Mouse (Mus musculus) forebrain, embryonic 13.5 days (tissue): ENCODE results near the gene Col28a1. TPM values are rescaled to one million over a fixed set of nuclear protein-coding genes. Genes with fewer than 3 reads are reported as not detected.

Experiments used
- ATAC-seq: fragments of 200-750 bp; cut with Nextera tagmentation; 2 replicates; pipeline ENCODE4 v1.8.0; 2017
- H3K27ac ChIP-seq: fragments of 300-500 bp; sonication (generic); 2 replicates; pipeline ENCODE4 v1.5.1; 2015; ENCODE audit warnings: inconsistent platforms, mild to moderate bottlenecking, moderate library complexity
- H3K27me3 ChIP-seq: fragments of 300-500 bp; sonication (generic); 2 replicates; pipeline ENCODE4 v1.6.1; 2015; ENCODE audit warnings: mild to moderate bottlenecking, inconsistent platforms
- H3K36me3 ChIP-seq: fragments of 300-500 bp; sonication (generic); 2 replicates; pipeline ENCODE4 v1.6.1; 2015; ENCODE audit warnings: mild to moderate bottlenecking, inconsistent platforms; ENCODE audit not compliant: poor library complexity, severe bottlenecking
- H3K4me1 ChIP-seq: fragments of 300-500 bp; sonication (generic); 2 replicates; pipeline ENCODE4 v1.6.1; 2015; ENCODE audit warnings: inconsistent platforms
- H3K4me2 ChIP-seq: fragments of 300-500 bp; sonication (generic); 2 replicates; pipeline ENCODE4 v1.6.1; 2015; ENCODE audit warnings: inconsistent platforms, mild to moderate bottlenecking, moderate library complexity
- H3K4me3 ChIP-seq: fragments of 300-500 bp; sonication (generic); 2 replicates; pipeline ENCODE4 v1.5.1; 2015; ENCODE audit warnings: mild to moderate bottlenecking, inconsistent platforms
- H3K9ac ChIP-seq: fragments of 300-500 bp; sonication (generic); 2 replicates; pipeline ENCODE4 v1.6.1; 2015; ENCODE audit warnings: mild to moderate bottlenecking, inconsistent platforms
- H3K9me3 ChIP-seq: fragments of 300-500 bp; sonication (generic); replicated peaks from 2 replicates; pipeline ENCODE4 v1.6.1; 2016; ENCODE audit warnings: inconsistent platforms
- WGBS: fragments of 180-500 bp; shearing (Covaris S2); methylation state at CpG from one replicate; pipeline ENCODE4 v1.1.7; 2015; 5-methylcytosine and 5-hydroxymethylcytosine counted together
- polyA plus RNA-seq: library from polyadenylated mRNA; unstranded; fragments of >200 nt; fragmentation: Nextera tagmentation; extraction: Ambion mirVana; gene quantifications from 2 replicates; pipeline ENCODE4 v1.2.1, GENCODE M21; 2015

The Col28a1 gene
- polyA plus RNA-seq, 1 experiment from 2014 or later = 0.22 TPM

- H3K36me3 ChIP-seq = no peaks in the 10 kb centered on the region
- no peaks in the 10 kb centered on the region for H3K27me3 ChIP-seq
- 0 out of 2 replicates have a peak, but pooled peaks cover 3% of the 10 kb centered on the region for H3K4me1 ChIP-seq
- H3K9me3 ChIP-seq = no peaks in the 10 kb centered on the region
- H3K27ac ChIP-seq = no peak overlapping the region
- H3K4me3 ChIP-seq = no peak overlapping the region
- peak; percentile 55; the same call in 1 of the 2 replicates for ATAC-seq
- H3K9ac ChIP-seq = no peak overlapping the region
- WGBS = 65% methylated on average over 10 of the region's 10 CpGs
- no peak overlapping the region for H3K4me2 ChIP-seq
Observed at GRCm38 (mm10) chr6:8105870-8106706, 86.3 kb downstream of the Col28a1 start.

GRCm38 (mm10) chr6:8101224-8101623 is 91.2 kb downstream of the Col28a1 start:
- Histone ChIP-seq H3K4me1 (0 out of 2 replicates have a peak, but pooled peaks cover 3% of the 10 kb centered on the region), H3K9ac (no peak overlapping the region), H3K9me3 (no peaks in the 10 kb centered on the region), H3K36me3 (no peaks in the 10 kb centered on the region), H3K4me3 (no peak overlapping the region), H3K27ac (no peak overlapping the region), H3K4me2 (no peak overlapping the region), H3K27me3 (no peaks in the 10 kb centered on the region)
- ATAC-seq = no peak

- H3K4me1 ChIP-seq = no peaks in the 10 kb centered on the region
- H3K4me3 ChIP-seq = no peak overlapping the region
Observed at GRCm38 (mm10) chr6:8095856-8096255, 96.6 kb downstream of the Col28a1 start.

GRCm38 (mm10) chr6:8094160-8094953 is 98.1 kb downstream of the Col28a1 start:
- no peak for ATAC-seq

More at GRCm38 (mm10) chr6:8095856-8096255, 96.6 kb downstream of the Col28a1 start:
- 61% methylated on average over 3 of the region's 3 CpGs for WGBS
- no peak for ATAC-seq
- H3K27me3 ChIP-seq = no peaks in the 10 kb centered on the region
- H3K9me3 ChIP-seq = no peaks in the 10 kb centered on the region
- H3K36me3 ChIP-seq = no peaks in the 10 kb centered on the region
- no peak overlapping the region for H3K9ac ChIP-seq
- H3K4me2 ChIP-seq = no peak overlapping the region
- H3K27ac ChIP-seq = no peak overlapping the region

GRCm38 (mm10) chr6:8093556-8093955 is 98.9 kb downstream of the Col28a1 start:
- H3K27me3 ChIP-seq = no peaks in the 10 kb centered on the region
- 92% methylated on average over 7 of the region's 7 CpGs for WGBS
- H3K4me1 ChIP-seq = no peaks in the 10 kb centered on the region
- H3K9ac ChIP-seq = no peak overlapping the region
- no peak for ATAC-seq
- no peaks in the 10 kb centered on the region for H3K36me3 ChIP-seq
- H3K9me3 ChIP-seq = no peaks in the 10 kb centered on the region
- no peak overlapping the region for H3K4me2 ChIP-seq
- H3K27ac ChIP-seq = no peak overlapping the region
- no peak overlapping the region for H3K4me3 ChIP-seq

More at GRCm38 (mm10) chr6:8094160-8094953, 98.1 kb downstream of the Col28a1 start:
- H3K4me1 ChIP-seq = no peaks in the 10 kb centered on the region
- H3K9ac ChIP-seq = no peak overlapping the region
- no peak overlapping the region for H3K4me2 ChIP-seq
- H3K36me3 ChIP-seq = no peaks in the 10 kb centered on the region
- WGBS = 72% methylated on average over 8 of the region's 8 CpGs
- H3K27ac ChIP-seq = no peak overlapping the region
- H3K27me3 ChIP-seq = no peaks in the 10 kb centered on the region
- H3K9me3 ChIP-seq = no peaks in the 10 kb centered on the region
- no peak overlapping the region for H3K4me3 ChIP-seq

GRCm38 (mm10) chr6:8086847-8087246 is 105.6 kb downstream of the Col28a1 start:
- Histone ChIP-seq H3K27me3 (no peaks in the 10 kb centered on the region), H3K4me1 (no peaks in the 10 kb centered on the region), H3K9ac (no peak overlapping the region), H3K4me2 (no peak overlapping the region), H3K9me3 (no peaks in the 10 kb centered on the region), H3K36me3 (no peaks in the 10 kb centered on the region), H3K27ac (no peak overlapping the region), H3K4me3 (no peak overlapping the region)
- ATAC-seq = peak; percentile 45; the same call in 1 of the 2 replicates
- 64% methylated on average over 3 of the region's 3 CpGs for WGBS

- Histone ChIP-seq H3K36me3 (no peaks in the 10 kb centered on the region), H3K9me3 (no peaks in the 10 kb centered on the region), H3K4me3 (no peak overlapping the region), H3K9ac (no peak overlapping the region), H3K4me2 (no peak overlapping the region), H3K27me3 (no peaks in the 10 kb centered on the region), H3K27ac (no peak overlapping the region), H3K4me1 (no peaks in the 10 kb centered on the region)
- 85% methylated on average over 7 of the region's 7 CpGs for WGBS
- no peak for ATAC-seq
Observed at GRCm38 (mm10) chr6:8084806-8085205, 107.6 kb downstream of the Col28a1 start.

- Histone ChIP-seq H3K27me3 (no peaks in the 10 kb centered on the region), H3K9ac (no peak overlapping the region), H3K4me1 (no peaks in the 10 kb centered on the region), H3K36me3 (no peaks in the 10 kb centered on the region), H3K4me2 (no peak overlapping the region), H3K4me3 (no peak overlapping the region), H3K27ac (no peak overlapping the region), H3K9me3 (no peaks in the 10 kb centered on the region)
- ATAC-seq = no peak
- WGBS = 83% methylated on average over 2 of the region's 2 CpGs
Observed at GRCm38 (mm10) chr6:8083196-8083595, 109.2 kb downstream of the Col28a1 start.

- WGBS = 78% methylated on average over 5 of the region's 5 CpGs
- H3K4me2 ChIP-seq = no peak overlapping the region
- H3K36me3 ChIP-seq = no peaks in the 10 kb centered on the region
- H3K27ac ChIP-seq = no peak overlapping the region
- H3K27me3 ChIP-seq = no peaks in the 10 kb centered on the region
- H3K4me1 ChIP-seq = no peaks in the 10 kb centered on the region
- ATAC-seq = no peak
- no peak overlapping the region for H3K9ac ChIP-seq
- H3K4me3 ChIP-seq = no peak overlapping the region
- no peaks in the 10 kb centered on the region for H3K9me3 ChIP-seq
Observed at GRCm38 (mm10) chr6:8077572-8078146, 114.8 kb downstream of the Col28a1 start.

GRCm38 (mm10) chr6:8074914-8075313 is 117.5 kb downstream of the Col28a1 start:
- WGBS = 85% methylated on average over 2 of the region's 2 CpGs
- H3K4me3 ChIP-seq = no peak overlapping the region
- H3K36me3 ChIP-seq = no peaks in the 10 kb centered on the region
- H3K27me3 ChIP-seq = no peaks in the 10 kb centered on the region
- H3K27ac ChIP-seq = no peak overlapping the region
- H3K4me1 ChIP-seq = no peaks in the 10 kb centered on the region
- H3K4me2 ChIP-seq = no peak overlapping the region
- H3K9me3 ChIP-seq = no peaks in the 10 kb centered on the region
- ATAC-seq = no peak
- H3K9ac ChIP-seq = no peak overlapping the region

GRCm38 (mm10) chr6:8068979-8069378 is 123.4 kb downstream of the Col28a1 start:
- Histone ChIP-seq H3K27me3 (no peaks in the 10 kb centered on the region), H3K9ac (no peak overlapping the region), H3K4me3 (no peak overlapping the region), H3K27ac (no peak overlapping the region), H3K9me3 (no peaks in the 10 kb centered on the region), H3K36me3 (no peaks in the 10 kb centered on the region), H3K4me1 (no peaks in the 10 kb centered on the region), H3K4me2 (no peak overlapping the region)
- ATAC-seq = no peak
- WGBS = 80% methylated on average over 5 of the region's 5 CpGs

GRCm38 (mm10) chr6:8068394-8068793 is 124.0 kb downstream of the Col28a1 start:
- H3K27me3 ChIP-seq = no peaks in the 10 kb centered on the region
- H3K36me3 ChIP-seq = no peaks in the 10 kb centered on the region
- no peak for ATAC-seq
- WGBS = 66% methylated on average over 2 of the region's 2 CpGs
- no peak overlapping the region for H3K9ac ChIP-seq
- H3K4me1 ChIP-seq = no peaks in the 10 kb centered on the region
- H3K9me3 ChIP-seq = no peaks in the 10 kb centered on the region
- H3K4me2 ChIP-seq = no peak overlapping the region
- H3K27ac ChIP-seq = no peak overlapping the region
- no peak overlapping the region for H3K4me3 ChIP-seq
